Mouse (Mus musculus) small intestine, adult 2 months (tissue): ENCODE results near the gene Ralgapa2.

Experiments
- CTCF ChIP-seq: fragments of 200-500 bp; IDR thresholded peaks from 2 replicates; pipeline ENCODE4 v1.5.1; 2012; ENCODE audit warnings: low read depth, mild to moderate bottlenecking, control low read depth, inconsistent platforms, low read length, moderate library complexity, mixed read lengths; ENCODE audit not compliant: insufficient replicate concordance, insufficient read length; ENCODE audit errors: extremely low read depth
- POLR2A ChIP-seq: fragments of 200-500 bp; IDR thresholded peaks from 2 replicates; pipeline ENCODE4 v1.6.1; 2012; ENCODE audit warnings: low read depth, mild to moderate bottlenecking, control low read depth, inconsistent platforms, low read length, moderate library complexity

GRCm38 (mm10) chr2:146469707-146470420, 42.3 kb downstream of the Ralgapa2 start:
- no peak for TF ChIP-seq POLR2A
- no peak for TF ChIP-seq CTCF
